Mouse (Mus musculus) liver, embryonic 14.5 days (tissue): ENCODE measurements around the gene Cbx4.

Experiments used
- CTCF ChIP-seq: IDR thresholded peaks from 2 replicates; pipeline ENCODE4 v1.5.1; 2016; ENCODE audit warnings: antibody characterized with exemption, low read depth, control low read depth
- EP300 ChIP-seq: IDR thresholded peaks from 2 replicates; pipeline ENCODE4 v1.6.1; 2016; ENCODE audit warnings: antibody characterized with exemption, low read depth

DNA sequence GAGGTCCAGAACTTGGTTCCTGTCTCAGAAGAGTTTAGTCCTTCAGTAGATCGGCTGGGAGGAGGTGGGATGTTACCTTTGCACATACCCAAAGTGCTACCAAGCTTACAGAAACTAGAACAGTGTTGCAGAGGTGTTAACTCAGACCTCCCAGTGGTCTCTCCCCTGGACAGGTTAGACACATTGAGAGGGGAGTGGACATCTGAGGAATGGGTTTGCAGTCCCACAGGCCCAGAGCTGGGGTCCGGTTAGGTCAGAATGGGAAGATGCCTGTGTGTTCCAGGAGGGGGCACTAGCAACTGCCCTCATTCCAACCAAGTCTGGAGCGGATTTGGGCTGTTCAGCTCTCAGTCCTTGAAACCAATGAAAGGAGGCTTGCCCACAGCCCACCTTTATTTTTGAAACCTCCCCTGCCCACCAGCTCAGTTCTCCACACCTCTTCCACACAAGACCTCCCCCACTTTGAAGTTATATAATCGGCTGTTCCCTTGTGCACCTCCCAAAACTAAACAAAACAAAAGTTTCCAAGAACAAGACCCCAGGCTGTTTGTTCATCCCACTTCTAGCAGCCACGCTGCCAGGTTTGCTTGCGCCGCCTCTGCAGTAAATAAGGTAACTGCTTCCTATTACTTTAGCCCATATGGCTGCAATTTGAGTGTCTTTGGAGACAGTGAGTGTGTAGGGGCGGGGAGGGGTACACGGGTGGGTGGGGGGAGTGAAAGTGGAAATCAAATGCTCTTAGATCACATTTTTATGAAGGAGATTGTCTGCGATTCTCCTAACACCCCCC is 42.1 kb downstream of the Cbx4 start:
- TF ChIP-seq CTCF (peak; percentile 53), EP300 (no peak)
